Mouse (Mus musculus) embryo, embryonic 10.5 days (tissue): ENCODE results near the gene Tbx6.

Experiments
- DNase-seq: peaks from one replicate; pipeline ENCODE4 v3.0.0-alpha.2; 2015; ENCODE audit warnings: low spot score

Tbx6 gene

DNA sequence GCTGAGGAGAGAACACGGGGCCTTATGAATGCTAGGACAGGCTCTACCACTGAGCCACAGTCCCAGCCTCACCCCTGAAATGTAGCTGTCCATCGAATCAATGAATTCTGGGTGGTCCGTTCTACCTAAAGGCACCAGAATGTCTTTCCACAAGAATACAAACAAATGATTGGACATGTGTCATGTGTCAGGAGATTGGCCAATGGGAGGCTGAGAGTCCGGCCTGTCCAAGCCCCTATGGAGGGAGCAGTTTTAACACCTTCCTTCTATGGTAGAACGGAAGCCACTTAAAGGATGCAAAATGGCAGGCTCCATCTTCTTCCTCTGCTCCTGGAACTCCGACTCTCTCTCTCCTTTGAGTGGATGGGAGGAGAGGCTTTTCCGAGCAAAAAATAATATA lies 36.3 kb downstream of the Tbx6 start:
- no peak for DNase-seq

DNA sequence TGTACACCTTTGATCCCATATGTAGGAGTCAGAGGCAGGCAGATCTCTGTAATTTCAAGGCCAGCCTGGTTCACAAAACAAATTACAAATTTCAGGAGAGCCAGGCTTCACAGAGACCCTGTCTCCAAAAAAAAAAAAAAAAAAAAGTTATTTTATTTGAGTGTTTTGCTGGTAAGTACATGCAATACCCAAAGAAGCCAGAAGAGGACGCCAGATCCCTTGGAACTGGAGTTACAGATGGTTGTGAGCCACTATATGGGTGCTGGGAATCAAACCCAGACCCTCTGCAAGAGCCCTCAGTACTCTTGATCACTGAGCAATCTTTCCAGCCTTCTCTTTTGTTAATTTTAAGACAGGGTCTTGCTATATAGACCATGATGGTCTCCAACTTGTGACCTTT lies 37.5 kb downstream of the Tbx6 start:
- no peak for DNase-seq

DNA sequence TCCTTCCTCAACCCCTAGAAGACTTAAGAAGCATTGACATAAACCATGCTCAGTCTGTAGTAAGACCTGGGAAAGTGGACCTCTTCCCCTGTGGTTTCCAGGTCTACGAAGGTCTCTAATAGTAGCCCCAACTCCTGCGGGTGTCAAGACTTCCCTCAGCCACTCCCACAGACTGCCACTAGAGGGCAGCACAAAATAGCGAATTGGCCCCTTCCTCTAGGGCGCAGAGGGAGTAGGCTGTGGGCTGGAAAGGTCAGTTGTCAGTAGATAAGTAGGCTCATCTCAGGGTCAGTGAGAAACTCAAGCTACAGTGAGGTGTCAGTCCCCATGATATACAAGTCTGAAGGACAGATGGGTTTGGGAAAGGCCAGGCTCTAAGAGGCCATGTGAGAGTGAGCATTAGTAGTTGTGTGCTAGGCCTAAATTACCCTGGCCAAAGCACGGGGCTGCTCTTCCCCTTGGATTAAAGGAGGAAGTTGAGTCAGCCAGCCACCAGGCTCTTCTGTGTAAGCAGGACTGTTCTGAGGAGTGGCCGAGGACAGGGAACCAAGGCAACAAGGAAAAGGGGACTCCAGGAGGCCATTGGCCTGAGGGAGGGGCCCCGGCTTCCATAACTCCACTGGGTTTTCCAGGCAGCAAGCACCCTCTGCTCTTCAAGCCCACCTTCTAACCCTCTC lies 40.7 kb downstream of the Tbx6 start:
- peak; percentile 94 for DNase-seq

- no peak for DNase-seq
These were observed 41.5 kb downstream of the Tbx6 start for GRCm38 (mm10) chr7:126822741-126823140.

DNA sequence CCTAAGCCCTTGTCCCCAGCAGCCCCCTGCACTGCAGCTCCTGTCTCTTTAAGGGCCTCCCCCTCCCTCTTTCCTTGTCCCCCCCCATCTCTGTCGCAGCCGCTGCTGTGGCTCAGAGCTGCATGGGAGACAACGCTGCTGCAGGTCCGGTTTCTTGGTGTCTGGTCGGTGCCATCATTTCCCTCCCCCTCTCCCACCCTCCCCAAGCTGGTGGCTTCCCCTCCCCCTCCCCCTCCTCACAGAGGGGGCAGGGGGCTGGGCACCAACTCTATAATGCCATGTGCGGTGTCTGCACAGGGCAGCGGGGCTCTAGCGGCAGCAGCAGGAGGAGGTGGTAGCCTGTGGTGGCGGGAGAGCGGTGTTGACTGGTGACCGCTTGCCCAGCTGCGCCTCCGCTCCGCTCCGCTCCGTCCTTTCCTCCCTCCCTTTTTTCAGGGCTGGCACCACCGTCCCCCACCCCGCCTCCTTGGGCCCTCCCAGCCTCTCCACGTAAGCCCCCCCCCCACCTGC lies 42.0 kb downstream of the Tbx6 start:
- DNase-seq: peak; percentile 35

- no peak for DNase-seq
These were observed 42.7 kb downstream of the Tbx6 start for GRCm38 (mm10) chr7:126823940-126824339.

DNA sequence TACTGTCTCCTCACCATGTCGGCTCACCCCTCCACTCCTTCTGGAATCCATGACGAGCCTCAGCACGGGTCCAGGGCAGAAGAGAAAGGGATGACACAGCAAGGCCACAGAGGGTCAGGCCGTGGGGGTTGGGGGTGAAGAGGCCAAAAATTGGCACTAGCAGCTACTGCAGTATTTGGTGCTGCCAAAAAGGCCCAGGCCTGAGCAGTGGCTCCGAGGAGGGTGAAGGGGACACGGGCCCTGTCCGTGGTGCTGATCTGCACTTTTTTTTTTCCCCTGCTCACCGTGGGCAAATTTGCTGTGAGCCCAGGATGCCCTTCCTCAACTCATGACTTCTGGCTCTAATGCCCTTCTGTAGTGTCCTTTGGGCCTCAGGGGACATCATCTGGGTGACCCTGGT lies 44.1 kb downstream of the Tbx6 start:
- peak; percentile 66 for DNase-seq

DNA sequence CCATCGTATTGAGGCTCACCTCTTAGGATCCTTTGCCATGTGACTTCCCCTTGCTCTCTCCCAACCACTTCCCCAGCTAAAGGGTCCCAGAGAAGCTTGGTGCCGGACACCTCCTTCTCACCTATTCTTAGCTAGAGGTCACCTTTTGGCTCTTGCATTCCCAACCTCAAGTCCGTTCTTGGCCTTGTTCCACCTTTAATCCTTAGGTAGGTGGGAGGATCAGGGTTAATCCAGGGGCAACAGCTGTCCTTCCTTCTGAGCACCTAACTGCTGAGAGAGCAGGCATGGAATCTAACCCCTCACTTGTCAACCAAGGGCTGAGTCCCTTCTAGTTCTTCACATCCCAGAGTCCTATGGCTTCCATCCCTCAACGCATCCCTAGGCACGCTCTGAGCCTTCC lies 44.7 kb downstream of the Tbx6 start:
- DNase-seq: no peak

DNA sequence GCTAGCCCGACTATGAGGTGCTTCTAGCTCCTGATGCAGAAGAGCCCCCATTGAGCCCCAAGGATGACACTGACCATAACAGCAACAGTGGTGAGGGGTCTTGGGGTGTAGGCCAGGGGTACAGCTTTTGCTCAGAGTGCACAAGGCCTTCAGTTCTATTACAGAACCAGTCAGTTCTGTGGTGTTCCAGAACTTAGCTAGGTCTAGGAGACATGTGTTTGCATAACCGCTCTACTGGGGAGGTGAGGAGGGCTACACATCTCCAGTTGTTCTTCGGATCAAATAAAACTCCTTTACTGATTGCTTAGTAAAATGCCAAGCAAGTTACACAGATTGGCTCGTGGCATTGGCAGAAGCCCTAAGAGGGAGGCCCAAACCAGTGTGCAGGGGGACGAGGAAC lies 50.3 kb downstream of the Tbx6 start, which contains the start of gene 4930451I11Rik:
Gene 4930451I11Rik, minus strand, starts transcription at position 101 of the 400 bp plus-strand sequence.
- DNase-seq: no peak

- DNase-seq: peak; percentile 90
These were observed 50.8 kb downstream of the Tbx6 start for GRCm38 (mm10) chr7:126832036-126832598.

DNA sequence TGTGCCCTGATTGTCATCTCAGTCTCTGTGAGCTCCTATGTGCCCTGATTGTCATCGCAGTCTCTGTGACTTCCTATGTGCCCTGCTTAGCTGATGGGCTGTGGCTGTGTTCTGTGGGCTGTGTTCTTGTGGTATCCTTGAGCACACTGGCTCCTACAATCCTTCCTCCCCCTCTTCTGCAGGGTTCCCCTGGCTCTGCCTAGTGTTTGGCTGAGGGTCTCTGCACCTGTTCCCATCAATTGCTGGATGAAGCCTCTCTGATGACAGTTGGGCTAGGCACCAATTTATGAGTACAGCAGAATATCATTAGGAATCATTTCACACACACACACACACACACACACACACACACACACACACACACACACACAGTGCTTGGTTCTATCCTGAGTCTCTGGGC lies 52.0 kb downstream of the Tbx6 start:
- DNase-seq: no peak
